Mouse (Mus musculus) liver (tissue): ENCODE results near the gene B9d2.

Experiments
- DNase-seq: peaks from one replicate; pipeline ENCODE4 v3.0.0-alpha.2; 2020; ENCODE audit warnings: mixed read lengths

B9d2 gene

GRCm38 (mm10) chr7:25674719-25675300 lies 5.8 kb upstream of the B9d2 start, which contains the start of gene Tmem91:
Gene Tmem91 (minus strand): TSS chr7:25675166.
- no peak for DNase-seq

GRCm38 (mm10) chr7:25675405-25675804 lies 5.2 kb upstream of the B9d2 start:
- no peak for DNase-seq

DNA sequence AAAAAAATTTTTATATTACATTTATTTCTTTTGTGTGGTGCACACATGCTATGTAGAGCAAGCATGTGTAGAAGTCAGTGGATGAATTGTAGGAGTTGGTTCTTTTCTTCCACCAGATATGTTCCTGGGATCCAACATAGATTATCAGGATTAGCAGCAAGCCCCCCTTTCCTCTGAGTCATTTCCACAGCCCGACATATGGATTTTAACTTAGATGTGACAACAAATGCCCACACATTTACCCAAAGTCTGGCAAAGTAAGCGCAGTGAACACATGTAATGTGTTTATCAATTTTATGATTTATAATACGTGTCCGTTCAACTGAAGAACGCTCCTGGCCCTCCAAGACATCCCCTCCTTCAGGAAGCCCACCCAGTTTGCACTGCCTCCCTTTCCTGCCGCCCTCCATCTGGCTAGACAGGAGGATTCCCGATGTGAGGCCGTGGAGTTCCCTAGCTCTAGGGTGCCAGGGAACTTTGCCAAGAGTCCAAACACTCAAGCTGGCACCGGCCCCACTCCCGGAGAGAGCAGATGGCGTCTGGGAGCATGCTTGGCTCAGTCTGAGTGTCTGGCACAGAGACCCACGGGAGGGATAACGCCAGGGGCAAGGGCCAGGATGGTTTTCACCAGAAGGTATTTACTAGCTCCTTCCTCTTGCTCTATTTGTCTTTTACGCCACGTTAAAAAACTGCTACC lies 4.3 kb upstream of the B9d2 start:
- DNase-seq: no peak

DNA sequence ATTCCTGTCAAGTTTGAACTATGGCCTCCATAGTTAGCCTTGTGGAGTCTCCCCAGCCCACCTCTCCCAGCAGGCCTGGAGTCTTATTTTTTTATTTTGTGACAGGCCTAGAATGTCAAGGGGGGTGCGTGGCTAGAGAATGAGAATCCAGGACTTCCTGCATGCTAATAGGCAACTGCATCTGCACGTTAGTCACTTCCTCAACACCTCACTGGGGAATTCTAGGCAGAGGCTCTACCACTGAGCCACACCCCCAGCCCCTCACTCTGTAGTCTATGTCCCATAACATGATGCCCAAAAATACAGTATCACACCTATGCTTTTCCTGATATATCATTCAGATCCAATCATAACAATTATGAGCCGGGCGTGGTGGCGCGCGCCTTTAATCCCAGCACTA lies 3.6 kb upstream of the B9d2 start:
- no peak for DNase-seq

- DNase-seq: no peak
These were observed 609 bp upstream of the B9d2 start for GRCm38 (mm10) chr7:25679971-25680370.

GRCm38 (mm10) chr7:25681341-25682231 lies 1.0 kb downstream of the B9d2 start:
- DNase-seq: no peak

DNA sequence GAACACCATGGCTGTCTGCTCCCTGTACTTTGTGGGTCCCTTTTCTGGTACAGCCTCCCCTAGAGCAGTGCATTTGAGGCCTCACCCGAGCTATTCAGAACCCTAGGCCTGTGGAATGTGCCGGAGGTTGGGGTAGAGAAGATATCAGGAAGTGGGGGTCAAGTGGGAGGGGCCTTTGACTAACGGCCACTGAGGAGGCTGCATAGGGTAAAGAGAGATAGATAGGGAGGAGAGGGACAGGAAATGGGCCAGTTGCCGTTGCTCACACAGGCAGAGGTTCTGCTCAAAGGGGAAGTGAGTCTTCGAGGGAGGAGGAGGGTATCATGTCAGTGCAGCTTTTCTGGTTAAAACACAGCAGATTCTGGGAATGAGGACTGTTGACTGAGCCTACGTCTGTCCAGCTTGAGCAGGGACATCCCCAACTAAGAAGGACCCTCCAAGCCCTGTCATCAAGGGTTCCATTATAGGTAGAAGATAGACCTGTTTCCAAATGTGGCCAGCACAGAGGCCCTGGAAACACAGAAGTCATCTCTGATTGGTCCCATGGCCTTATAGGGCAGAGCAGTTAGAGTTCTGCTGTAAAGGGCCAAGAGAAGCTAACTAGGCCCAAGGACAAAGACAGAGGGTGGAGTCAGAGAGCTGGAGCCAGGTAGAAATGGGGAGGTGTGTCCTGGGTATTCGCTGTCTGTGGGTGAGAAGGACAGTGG lies 3.0 kb downstream of the B9d2 start:
- peak; percentile 72 for DNase-seq

GRCm38 (mm10) chr7:25684659-25685058 lies 4.1 kb downstream of the B9d2 start:
- no peak for DNase-seq

- DNase-seq: no peak
These were observed 5.4 kb downstream of the B9d2 start for GRCm38 (mm10) chr7:25685926-25686470.

DNA sequence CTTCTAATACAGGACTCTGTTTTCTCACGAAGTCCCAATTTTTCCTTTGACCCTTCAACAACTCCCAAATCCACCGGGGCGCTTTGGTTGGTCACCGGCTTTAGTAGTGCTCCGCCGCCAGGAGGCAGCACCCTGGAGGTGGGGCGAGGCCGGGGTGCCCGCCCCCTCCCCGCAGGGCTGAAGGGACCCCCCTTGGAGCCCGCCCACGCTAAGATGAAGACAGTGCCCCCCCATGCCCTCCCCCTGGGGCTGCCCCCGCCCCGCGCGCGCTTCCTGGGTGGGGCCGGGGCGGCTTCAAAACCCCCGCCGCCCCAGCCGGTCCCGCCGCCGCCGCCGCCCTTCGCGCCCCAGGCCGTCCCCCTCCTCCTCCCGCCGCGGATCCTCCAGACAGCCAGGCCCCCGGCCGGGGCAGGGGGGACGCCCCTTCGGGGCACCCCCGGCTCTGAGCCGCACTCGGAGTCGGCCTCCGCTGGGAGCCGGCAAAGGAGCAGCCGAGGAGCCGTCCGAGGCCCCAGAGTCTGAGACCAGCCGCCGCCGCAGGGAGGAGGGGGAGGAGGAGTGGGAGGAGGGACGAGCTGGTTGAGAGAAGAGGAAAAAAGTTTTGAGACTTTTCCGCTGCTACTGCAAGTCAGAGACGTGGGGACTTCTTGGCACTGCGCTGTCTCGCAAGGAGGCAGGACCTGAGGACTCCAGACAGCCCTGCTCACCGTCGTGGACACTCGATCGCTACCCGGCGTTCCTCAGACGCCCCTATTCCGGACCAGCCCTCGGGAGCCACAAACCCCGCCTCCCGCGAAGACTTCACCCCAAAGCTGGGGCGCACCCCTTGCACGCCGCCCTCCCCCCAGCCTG lies 6.3 kb downstream of the B9d2 start, which contains the start of gene Tgfb1:
Tgfb1 (plus strand) TSS at position 323 of the 852 bp plus-strand sequence.
- DNase-seq: peak; percentile 84

GRCm38 (mm10) chr7:25687811-25688401 lies 7.3 kb downstream of the B9d2 start:
- DNase-seq: peak; percentile 80

GRCm38 (mm10) chr7:25688810-25689586 lies 8.4 kb downstream of the B9d2 start:
- DNase-seq: peak; percentile 92

DNA sequence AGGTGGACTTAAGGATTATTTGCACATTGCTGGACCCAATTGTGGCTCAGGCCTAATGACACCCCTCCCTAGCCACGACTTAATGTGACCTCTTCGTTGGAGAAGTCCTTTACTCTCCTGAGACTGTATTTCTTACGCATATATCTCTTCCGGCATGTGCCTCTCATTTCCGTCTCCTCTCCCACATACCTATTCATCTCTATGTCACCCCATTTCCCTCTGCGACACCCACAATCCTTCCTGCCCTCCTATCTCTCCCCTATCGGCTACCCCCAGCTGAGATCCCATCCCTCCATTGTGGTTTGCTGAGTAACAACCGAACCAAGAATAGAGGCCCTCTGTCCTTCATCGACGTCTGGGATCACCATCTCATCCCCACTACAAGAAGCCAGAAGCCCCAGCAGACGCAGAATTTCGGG lies 9.0 kb downstream of the B9d2 start:
- peak; percentile 51 for DNase-seq

GRCm38 (mm10) chr7:25690051-25690450 lies 9.5 kb downstream of the B9d2 start:
- no peak for DNase-seq

DNA sequence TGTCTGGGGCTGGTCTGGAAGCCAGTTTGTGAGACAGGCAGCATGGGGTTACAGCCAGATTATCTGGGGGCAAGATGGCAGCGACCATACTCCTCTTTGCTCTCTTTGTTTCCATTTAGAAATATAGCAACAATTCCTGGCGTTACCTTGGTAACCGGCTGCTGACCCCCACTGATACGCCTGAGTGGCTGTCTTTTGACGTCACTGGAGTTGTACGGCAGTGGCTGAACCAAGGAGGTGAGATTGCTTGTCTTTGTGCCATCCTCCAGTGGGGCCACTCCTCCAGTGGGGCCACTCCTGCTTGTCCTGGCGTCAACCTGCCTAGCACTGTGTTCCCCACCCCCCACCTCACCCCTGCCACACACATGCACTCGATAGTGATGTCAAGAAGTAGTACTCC lies 13.5 kb downstream of the B9d2 start:
- DNase-seq: no peak

GRCm38 (mm10) chr7:25699851-25700250 lies 19.3 kb downstream of the B9d2 start:
- DNase-seq: no peak

GRCm38 (mm10) chr7:25700732-25701131 lies 20.2 kb downstream of the B9d2 start:
- DNase-seq: no peak

- no peak for DNase-seq
These were observed 21.8 kb downstream of the B9d2 start for GRCm38 (mm10) chr7:25702350-25702749.

- DNase-seq: no peak
These were observed 23.4 kb downstream of the B9d2 start for GRCm38 (mm10) chr7:25703793-25704494.
